Mouse (Mus musculus) right cerebral cortex, postnatal 14 days (tissue): ENCODE measurements around the gene Apon.
"Not testable (repeated sequence)": the region's sequence is repeated elsewhere in the genome, so short reads cannot be mapped to it uniquely, and the experiment has no call there.

ENCODE experiments used
- DNase-seq: peaks from one replicate; pipeline ENCODE4 v3.0.0; 2022

Apon gene

GRCm38 (mm10) chr10:128253677-128254255, at the start of gene Apon:
Gene Apon, plus strand, starts transcription at chr10:128254096.
- no peak for DNase-seq

DNA sequence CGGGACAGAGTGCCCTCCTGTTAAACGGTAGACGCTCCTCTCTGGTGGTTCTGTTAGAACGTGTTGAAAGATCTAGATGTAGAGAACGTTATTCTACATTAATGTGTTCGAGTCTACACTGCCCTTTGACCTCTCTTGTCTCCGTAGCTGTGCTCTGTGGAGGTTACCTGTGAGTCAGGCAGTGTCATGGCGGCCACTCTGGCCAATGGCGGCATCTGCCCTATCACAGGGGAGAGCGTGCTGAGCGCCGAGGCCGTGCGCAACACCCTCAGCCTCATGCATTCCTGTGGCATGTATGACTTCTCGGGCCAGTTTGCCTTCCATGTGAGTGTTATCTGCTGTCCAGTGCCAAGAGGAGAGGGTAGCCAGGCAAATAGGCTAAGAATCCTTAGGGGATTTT, 49.0 kb upstream of the Apon start:
- DNase-seq: no peak

GRCm38 (mm10) chr10:128208326-128208725, 45.6 kb upstream of the Apon start:
- no peak for DNase-seq

DNA sequence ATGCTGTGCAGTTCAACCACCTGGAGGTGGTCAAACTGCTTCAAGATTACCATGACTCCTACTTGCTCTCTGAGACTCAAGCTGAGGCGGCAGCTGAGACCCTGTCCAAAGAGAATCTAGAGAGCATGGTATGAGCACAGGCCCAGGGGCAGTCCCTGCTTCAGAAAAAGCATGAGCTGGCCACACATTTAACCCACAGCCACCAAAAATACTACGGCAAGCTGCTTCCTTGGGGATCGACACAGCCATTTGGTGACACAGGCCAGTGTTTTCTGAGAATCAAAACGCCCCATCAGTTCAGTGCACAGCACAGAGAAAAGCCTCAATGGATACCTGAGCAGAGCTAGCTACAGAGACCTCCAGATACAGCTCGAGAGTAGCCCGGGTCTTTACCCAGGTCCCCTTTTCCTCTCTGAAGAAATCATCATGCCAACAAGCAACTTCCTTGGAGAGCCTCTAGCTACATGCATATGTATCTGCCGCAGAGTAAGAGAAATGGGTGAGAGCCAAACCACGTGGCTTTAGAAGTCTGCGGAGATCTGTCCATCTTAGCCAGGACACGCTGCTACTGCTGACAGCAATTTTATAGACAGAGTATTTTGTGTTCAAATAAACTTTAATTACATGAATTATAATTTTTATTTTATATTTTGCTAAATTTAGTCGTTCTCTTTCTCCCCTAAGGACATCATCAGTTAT, 44.4 kb upstream of the Apon start:
- no peak for DNase-seq

DNA sequence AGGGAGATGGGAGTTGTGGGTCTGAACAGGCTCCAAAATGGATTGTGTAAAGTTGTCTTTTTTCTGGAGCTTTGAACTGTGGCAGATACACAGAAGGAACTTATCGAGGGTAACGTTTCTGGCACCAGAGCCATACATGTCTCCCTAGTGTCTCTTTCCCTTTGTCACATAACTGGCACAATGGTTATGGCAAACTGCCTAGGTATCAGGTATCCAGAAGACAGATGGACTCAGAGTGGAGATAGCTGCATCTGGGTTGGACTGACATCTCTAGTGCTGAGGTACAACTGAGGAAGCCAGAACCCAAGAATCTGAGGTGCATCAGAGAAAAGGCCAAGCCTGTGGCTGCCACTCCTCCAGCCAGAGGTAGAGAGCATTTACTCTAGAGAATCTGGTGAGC, 43.8 kb upstream of the Apon start:
- DNase-seq: no peak

DNA sequence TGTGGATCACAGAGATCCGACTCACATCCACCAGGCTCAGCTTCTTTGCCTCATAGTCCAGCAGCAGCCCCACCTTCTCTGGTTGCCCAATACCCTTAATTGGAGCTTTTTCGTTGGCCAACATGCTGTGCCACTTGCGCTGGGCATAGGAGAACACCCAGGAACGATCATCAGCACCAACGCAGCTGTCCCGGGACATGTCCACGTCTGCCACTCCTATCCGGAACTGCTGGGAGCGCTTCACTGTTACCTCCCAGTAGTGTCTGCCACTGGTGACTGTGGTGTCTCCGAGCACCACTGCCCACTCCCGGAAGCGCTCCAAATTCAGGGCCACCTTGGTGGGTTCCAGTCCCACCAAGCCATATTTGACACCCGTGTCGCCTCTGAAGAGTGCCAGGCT, 42.9 kb upstream of the Apon start:
- DNase-seq: no peak

- DNase-seq: peak; percentile 90
Measured at GRCm38 (mm10) chr10:128211390-128212108, 42.3 kb upstream of the Apon start, which contains the start of gene Spryd4. Gene Spryd4, minus strand, starts transcription at chr10:128211807.

- DNase-seq: no peak
Measured at GRCm38 (mm10) chr10:128212148-128212547, 41.7 kb upstream of the Apon start.

GRCm38 (mm10) chr10:128212871-128213323, 41.0 kb upstream of the Apon start:
- peak; percentile 62 for DNase-seq

DNA sequence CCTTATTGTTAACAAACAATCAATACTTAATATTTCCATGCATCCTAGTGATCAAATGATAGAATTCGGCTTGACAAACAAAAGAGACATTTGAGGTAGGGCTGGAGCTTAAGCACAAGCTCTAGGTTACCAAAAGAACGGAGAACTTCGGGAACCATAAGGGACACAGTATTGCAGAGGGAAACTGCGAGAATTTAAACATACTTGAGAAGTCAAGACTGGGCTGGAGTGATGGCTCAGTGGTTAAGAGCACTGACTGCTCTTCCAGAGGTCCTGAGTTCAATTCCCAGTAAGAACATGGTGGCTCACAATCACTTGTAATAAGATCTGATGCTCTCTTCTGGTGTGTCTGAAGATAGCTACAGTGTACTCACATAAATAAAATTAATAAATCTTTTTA, 39.8 kb upstream of the Apon start:
- not testable (repeated sequence) for DNase-seq

DNA sequence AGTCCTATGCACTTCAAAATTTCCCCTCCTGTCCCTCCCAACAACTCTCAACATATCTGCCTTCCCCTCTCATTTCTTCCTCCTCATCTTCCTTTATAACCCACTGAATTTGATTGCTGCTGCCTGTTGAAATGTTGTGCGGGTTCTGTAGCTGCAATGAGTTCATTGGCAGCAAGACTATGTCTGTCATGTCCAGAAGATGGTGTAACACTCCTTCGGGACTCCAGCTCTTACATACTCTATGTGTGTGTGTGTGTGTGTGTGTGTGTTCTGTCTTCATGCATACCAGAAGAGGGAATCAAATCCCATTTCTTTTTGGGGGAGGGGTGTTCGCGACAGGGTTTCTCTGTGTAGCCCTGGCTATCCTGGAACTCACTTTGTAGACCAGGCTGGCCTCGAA, 38.9 kb upstream of the Apon start:
- no peak for DNase-seq

- no peak for DNase-seq
Measured at GRCm38 (mm10) chr10:128218387-128219117, 35.3 kb upstream of the Apon start.

GRCm38 (mm10) chr10:128221533-128222286, 32.2 kb upstream of the Apon start:
- no peak for DNase-seq

DNA sequence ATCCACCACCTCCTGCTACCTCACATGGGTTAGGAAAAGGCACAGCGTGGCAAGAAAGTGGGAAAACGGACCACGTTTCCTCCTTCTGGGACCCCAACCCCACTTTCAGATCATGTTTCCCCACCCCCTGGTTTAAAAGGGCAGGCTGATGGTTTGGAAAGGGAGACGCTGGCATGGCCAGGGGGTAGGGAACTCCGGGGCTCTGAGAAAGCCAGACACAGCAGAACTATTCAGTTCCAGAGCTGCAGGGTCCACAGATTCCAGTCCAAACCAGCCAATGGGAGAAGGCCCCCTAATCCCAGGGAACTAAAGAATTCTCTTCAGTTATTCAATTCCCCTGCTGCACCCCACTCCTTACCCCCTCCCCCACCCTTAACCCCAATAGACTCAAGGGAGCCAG, 28.8 kb upstream of the Apon start:
- no peak for DNase-seq

- no peak for DNase-seq
Measured at GRCm38 (mm10) chr10:128225538-128225937, 28.4 kb upstream of the Apon start, which contains the start of gene Mip. Gene Mip, plus strand, starts transcription at chr10:128225838.

GRCm38 (mm10) chr10:128227592-128227991, 26.3 kb upstream of the Apon start:
- DNase-seq: no peak

GRCm38 (mm10) chr10:128228009-128228408, 25.9 kb upstream of the Apon start:
- DNase-seq: no peak

GRCm38 (mm10) chr10:128230582-128230981, 23.3 kb upstream of the Apon start:
- DNase-seq: no peak

- no peak for DNase-seq
Measured at GRCm38 (mm10) chr10:128231146-128231545, 22.8 kb upstream of the Apon start.

- DNase-seq: peak; percentile 86
Measured at GRCm38 (mm10) chr10:128231697-128232419, 22.0 kb upstream of the Apon start, which contains the start of gene Timeless. Gene Timeless, plus strand, starts transcription at chr10:128232065.

- peak; percentile 29 for DNase-seq
Measured at GRCm38 (mm10) chr10:128232420-128232985, 21.4 kb upstream of the Apon start.
